Mouse (Mus musculus) CD4-positive, CD25-positive, alpha-beta regulatory T cell, adult 4 months (primary cell): Measurements from ENCODE around the gene Dmbx1. TPM values are rescaled to one million over a fixed set of nuclear protein-coding genes. Genes with fewer than 3 reads are reported as not detected.

Source experiments
- ATAC-seq: one replicate; pipeline ENCODE4 v1.8.0; 2017
- polyA plus RNA-seq, 2 experiments: library from polyadenylated mRNA; unstranded; fragments of 100-300 nt; shearing (Covaris generic); gene quantifications; one replicate each; pipeline ENCODE4 v1.2.1; 2017

Gene Dmbx1
- not detected for polyA plus RNA-seq

GRCm38 (mm10) chr4:115939295-115940102 lies at the start of gene Dmbx1:
Gene Dmbx1 (minus strand): TSS chr4:115939926.
- ATAC-seq = no peak

GRCm38 (mm10) chr4:115989382-115989781 lies 49.7 kb upstream of the Dmbx1 start:
- no peak for ATAC-seq

DNA sequence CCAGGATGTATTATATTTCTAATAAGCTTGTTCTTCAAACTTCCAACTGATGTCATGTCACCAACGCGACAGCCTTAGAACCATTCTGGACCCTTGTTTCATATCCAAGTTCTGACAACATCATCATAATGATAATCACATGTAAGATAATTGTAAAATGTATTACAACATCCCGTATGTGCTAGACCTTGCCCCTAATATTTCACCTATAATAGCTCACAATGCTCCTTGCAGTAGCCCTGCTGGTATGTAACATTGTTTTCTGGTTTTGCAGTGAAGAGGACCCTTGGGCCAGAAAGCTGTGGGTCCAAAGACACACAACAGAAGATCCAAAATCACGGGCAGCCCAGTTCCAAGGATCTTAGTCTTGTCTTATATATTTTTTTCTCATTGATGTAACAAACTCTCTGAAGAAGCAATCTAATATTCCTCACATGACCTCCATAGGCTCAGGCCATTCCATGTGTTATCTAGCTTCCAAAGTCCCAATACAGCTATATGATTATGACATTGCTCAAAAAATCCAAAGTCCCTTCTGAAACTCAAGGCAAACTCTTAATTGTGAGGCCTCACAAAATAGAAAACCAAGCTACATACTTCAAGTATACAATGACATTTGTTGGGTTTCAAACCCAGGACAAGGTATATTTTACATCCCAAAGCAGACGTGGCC lies 48.3 kb upstream of the Dmbx1 start:
- no peak for ATAC-seq

- no peak for ATAC-seq
Observed at GRCm38 (mm10) chr4:115987436-115987835, 47.7 kb upstream of the Dmbx1 start.

DNA sequence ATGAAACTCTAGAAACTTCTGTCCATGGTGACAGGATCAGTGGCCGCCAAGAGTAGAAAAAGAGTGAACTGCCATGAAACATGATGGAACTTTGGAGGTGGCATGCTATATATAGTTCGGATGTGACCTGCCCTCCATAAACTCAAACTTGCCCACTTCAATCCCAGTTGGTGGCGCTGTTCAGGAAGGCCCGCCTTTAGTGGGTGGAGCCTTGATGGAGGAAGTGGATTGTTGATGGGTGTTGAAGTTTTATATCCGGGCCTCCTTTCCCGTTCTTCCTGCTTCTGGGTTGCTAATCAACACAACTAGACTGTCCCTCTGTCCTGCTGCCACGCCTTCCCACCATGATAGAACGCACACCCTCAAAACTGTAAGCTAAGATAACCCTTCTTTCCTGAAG lies 45.2 kb upstream of the Dmbx1 start:
- ATAC-seq = no peak

- peak; percentile 79 for ATAC-seq
Observed at GRCm38 (mm10) chr4:115984111-115984510, 44.4 kb upstream of the Dmbx1 start.

DNA sequence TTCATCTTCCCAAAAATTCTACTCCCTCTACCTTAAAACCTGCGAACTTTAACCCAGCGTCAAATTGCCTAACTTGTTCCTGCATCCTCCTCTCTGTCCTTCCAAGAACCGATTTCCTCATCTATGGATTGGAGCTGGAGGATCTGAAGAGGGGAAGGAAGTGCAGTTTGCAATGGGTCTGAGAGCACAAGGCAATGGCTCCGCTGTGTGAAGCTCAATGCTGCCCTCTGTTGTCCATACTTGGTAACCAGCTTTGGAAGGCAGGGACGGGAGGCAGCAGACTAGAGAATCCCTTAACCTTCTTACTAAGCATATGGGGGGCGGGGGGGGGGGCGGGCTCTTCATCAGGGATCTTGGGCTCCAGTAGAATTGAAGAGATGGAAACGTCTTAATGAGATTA lies 41.0 kb upstream of the Dmbx1 start:
- peak; percentile 80 for ATAC-seq

GRCm38 (mm10) chr4:115979437-115979836 lies 39.7 kb upstream of the Dmbx1 start:
- no peak for ATAC-seq

- ATAC-seq = no peak
Observed at GRCm38 (mm10) chr4:115978911-115979310, 39.2 kb upstream of the Dmbx1 start.

GRCm38 (mm10) chr4:115972543-115972942 lies 32.8 kb upstream of the Dmbx1 start:
- no peak for ATAC-seq

- ATAC-seq = no peak
Observed at GRCm38 (mm10) chr4:115964446-115964845, 24.7 kb upstream of the Dmbx1 start.

DNA sequence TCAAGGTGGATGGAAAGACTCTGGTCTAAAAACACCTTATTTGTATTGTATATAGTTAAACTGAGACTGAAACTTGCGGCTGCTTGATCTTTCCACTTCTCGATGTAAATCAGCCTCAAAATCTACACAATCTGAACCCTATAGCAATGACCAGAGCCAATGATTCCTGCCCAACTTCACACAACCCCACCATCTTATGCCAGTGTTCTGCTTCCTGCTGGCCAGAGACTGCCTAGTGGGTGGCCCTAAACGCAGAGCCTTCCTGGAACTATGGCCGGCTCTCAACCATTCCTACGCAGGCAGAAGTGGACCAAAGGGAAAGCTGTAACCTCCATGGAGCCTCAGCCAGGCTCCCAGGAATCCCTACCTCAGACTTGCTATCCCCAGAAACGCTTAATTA lies 24.0 kb upstream of the Dmbx1 start:
- ATAC-seq = no peak

- peak; percentile 47 for ATAC-seq
Observed at GRCm38 (mm10) chr4:115962671-115963412, 23.1 kb upstream of the Dmbx1 start.

- no peak for ATAC-seq
Observed at GRCm38 (mm10) chr4:115961991-115962390, 22.3 kb upstream of the Dmbx1 start.

DNA sequence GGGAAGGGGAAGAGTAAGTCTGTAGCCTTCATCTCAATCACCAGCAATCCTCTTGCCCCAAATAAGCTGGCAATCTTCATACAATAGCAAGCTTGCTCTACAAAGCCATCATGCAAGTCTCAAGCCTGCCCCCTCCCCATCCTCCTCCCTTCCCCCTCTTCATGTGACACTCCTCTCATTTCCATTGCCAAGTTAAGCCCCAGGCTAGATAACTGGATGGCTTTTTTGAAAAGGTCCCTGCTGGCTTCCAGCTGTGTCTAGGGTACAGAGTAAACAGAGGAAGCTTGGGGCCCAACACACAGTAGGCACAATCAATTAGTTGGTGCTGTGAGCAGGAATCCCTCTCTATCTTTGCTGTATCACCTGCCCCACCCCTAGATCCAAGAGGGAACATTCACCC lies 19.8 kb upstream of the Dmbx1 start:
- ATAC-seq = no peak

DNA sequence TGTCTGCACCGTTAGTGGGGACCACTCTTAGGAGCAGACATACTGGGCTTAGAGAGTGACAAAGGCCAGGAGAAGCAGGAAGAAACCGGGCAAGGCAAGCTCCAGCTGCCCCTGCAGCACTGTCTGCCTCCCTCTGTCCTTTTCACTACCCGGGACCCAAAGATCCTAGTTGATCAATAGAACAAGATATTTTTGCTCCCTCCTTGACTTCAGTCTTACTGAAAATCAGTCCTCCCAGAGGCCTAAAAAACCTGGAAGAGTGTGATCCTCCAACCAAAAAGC lies 15.7 kb upstream of the Dmbx1 start:
- ATAC-seq = no peak

DNA sequence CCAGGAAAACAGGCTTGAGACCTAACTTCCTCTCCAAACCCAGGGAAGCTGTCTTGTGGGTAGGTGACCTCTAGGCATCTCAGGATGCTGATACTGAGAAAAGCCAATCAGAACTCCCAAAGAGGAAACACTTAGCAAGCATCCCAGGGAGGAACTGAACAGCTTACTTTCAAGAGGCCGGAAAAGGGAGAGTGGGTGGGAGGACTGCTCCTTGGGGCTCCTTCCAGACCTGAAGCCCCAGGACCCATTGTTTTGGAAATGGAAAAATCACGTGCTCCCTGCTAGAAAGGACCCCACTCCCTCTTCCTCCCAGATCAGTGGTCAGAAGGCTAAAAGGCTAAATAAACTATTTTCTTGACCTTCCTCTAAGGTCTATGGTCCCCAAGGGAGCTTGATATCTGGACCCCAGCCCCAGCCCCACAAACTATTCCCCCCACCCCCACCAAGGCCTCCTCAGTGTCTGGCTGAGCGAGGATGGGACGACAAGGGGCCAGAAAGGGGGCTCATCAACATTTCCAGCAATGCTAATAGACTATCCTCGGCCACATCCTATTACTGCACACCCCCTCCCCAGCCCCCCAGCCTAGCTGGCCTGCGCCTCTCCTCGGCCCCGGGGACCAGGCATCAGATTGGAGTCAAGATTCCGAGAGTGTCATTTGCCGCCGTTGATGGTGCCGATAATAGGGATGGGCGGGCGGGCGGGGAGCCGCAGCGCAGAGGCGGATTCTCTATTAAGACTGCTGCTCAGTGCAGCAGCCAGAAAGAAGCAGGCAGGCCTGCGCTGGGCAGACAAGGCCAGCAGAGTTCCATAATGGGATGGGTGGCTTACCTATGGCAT lies 15.1 kb upstream of the Dmbx1 start:
- ATAC-seq = no peak

DNA sequence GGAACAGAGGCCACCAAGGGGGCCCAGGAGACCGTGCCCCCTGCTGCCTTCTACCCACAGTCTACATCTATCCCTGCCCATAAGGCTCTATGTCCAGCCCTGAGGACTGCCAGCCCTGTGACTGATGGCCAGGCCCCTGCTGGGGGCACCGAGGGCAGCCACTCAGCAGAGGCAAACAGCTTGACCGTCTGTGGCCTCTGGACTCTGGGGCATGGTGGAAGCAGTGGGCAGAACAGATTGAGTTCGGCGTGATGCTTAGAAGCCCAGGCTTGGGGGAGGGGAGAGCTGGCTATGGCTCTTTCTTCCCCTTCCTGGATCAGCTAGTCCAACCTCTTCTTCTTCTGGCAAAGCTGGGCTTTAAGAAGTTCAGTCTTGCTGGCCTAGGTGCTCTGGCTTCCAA lies 13.8 kb upstream of the Dmbx1 start:
- ATAC-seq = no peak

DNA sequence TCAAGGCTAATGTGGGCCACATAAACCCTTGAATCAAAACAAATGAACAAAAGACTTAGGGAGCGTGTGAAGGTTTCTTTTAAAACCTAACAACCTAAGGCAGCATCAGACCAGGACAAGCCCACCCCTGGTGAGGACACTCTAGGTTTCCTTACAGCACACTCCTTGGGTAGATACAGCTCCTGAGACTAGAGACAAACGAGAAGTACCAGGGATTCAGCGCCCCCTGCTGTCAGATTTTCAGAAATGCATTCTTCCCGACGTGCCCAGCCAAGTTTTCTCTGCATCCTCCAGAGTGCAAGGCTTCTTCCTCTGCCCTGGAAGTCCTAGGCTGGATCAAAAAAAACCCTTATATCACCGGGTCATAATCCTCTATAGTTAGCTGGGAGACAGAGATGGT lies 13.0 kb upstream of the Dmbx1 start:
- ATAC-seq = peak; percentile 43

DNA sequence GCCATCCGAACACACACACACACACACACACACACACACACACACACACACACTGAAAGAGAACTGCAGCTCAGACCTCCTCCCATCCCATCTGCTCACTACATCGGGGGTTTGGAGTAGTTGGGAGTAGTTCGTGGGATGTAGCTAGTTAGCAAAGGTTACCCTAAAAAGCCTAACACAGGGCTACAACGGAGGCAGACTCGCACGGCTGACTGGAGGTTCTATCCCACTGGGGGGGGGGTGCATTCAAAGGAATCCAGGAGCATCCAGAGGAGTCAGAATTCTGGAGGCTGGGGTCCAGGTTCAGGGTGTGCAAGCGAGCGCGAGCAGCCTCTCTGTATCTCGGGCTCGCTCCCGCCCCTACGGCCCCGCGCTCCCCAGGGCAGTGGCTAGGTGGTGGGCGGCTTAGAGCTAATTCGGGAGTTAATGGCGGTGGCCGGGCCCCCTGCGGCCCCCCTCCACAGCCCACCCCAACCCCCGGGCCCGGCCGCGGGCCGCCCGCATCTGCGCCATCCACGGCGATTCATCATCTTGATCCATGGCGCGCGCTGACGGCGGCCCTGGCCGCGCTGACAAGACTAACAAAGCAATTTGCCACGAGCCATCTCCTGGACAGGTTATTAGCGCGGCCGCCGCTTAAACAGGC lies 4.1 kb upstream of the Dmbx1 start:
- no peak for ATAC-seq

- ATAC-seq = no peak
Observed at GRCm38 (mm10) chr4:115941242-115941820, 1.6 kb upstream of the Dmbx1 start.

GRCm38 (mm10) chr4:115940681-115941080 lies 955 bp upstream of the Dmbx1 start:
- no peak for ATAC-seq
